In genomic region chr11:90029354-90029753, GRCm38 (mm10) we compare ENCODE assay signal across 8 mouse cellular contexts. TPM values are rescaled to one million over a fixed set of nuclear protein-coding genes. Genes with fewer than 3 reads are reported as not detected.
DNase-seq lines count a peak whose midpoint lies in the region; ATAC-seq lines count a peak whose summit lies in the region.

No protein-coding gene starts in this region.

- H3K9ac ChIP-seq in liver, embryonic 11.5 days (ENCODE audit: low read depth, low read length), result no peak overlapping the region
- H3K9ac ChIP-seq in neural tube, embryonic 12.5 days, result no peak overlapping the region

- WGBS in liver, embryonic 11.5 days, result 42% methylated on average over 10 of the region's 10 CpGs
- 47% methylated on average over 10 of the region's 10 CpGs for WGBS in neural tube, embryonic 12.5 days

- no peaks in the 10 kb centered on the region for H3K4me1 ChIP-seq in liver, embryonic 11.5 days (replicated peaks; ENCODE audit: control insufficient read depth, insufficient read depth, low read length)
- H3K4me1 ChIP-seq in neural tube, embryonic 12.5 days, result peaks cover 12% of the 10 kb centered on the region

- ATAC-seq in liver, embryonic 11.5 days (replicated peaks; ENCODE audit: low FRiP score), result no peak
- no peak for ATAC-seq in neural tube, embryonic 12.5 days (ENCODE audit: low FRiP score, low read depth)

- H3K9me3 ChIP-seq in liver, embryonic 11.5 days (ENCODE audit: control insufficient read depth, low read length), result no peaks in the 10 kb centered on the region
- no peaks in the 10 kb centered on the region for H3K9me3 ChIP-seq in neural tube, embryonic 12.5 days

- peak; percentile 50 for DNase-seq in layer of hippocampus, adult 11-12 months (ENCODE audit: low spot score)
- no peak for DNase-seq in layer of hippocampus, postnatal 25 days (ENCODE audit: extremely low spot score in 1 of 2, low spot score in 1 of 2)
- DNase-seq in adrenal gland, adult 8-10 months, result peak; percentile 45
- DNase-seq in gastrocnemius, postnatal 25 days, result peak; percentile 73
- peak; percentile 39 for DNase-seq in induced T-regulatory cell, adult 2 months (ENCODE audit: low read depth)
- DNase-seq in liver, embryonic 11.5 days (ENCODE audit: low spot score), result no peak
- no peak for DNase-seq in adipocyte (ENCODE audit: low spot score)

- H3K27ac ChIP-seq in liver, embryonic 11.5 days (ENCODE audit: low read depth, low read length), result no peak overlapping the region
- no peak overlapping the region for H3K27ac ChIP-seq in neural tube, embryonic 12.5 days

- H3K4me2 ChIP-seq in liver, embryonic 11.5 days, result 0 out of 2 replicates have a peak overlapping the region, but pooled peaks have one; percentile 16
- peak overlapping the region; percentile 49 for H3K4me2 ChIP-seq in neural tube, embryonic 12.5 days (replicated peaks)

- no peak overlapping the region for H3K4me3 ChIP-seq in liver, embryonic 11.5 days (ENCODE audit: low read depth, low read length)
- H3K4me3 ChIP-seq in neural tube, embryonic 12.5 days, result no peak overlapping the region

- peaks cover 18% of the 10 kb centered on the region for H3K27me3 ChIP-seq in liver, embryonic 11.5 days (replicated peaks; ENCODE audit: control insufficient read depth, insufficient read depth, low read length)
- peaks cover 16% of the 10 kb centered on the region for H3K27me3 ChIP-seq in neural tube, embryonic 12.5 days (replicated peaks)

- no peaks in the 10 kb centered on the region for H3K36me3 ChIP-seq in liver, embryonic 11.5 days (ENCODE audit: control insufficient read depth, insufficient read depth, low read length)
- H3K36me3 ChIP-seq in neural tube, embryonic 12.5 days, result no peaks in the 10 kb centered on the region

RNA-seq across cellular contexts. Expression of gene Tmem100, which starts 0.8 kb away (rescaled TPM):
- total RNA-seq in layer of hippocampus, postnatal 25 days (2021), result 10 to 100 TPM; 18.1 to 20.6 TPM
- 1 to 10 TPM; 1.9 to 3.9 (median 3.3) TPM for total RNA-seq in adrenal gland, adult 8-10 months (2022)
- total RNA-seq in gastrocnemius, postnatal 25 days (2021), result 10 to 100 TPM in 1 of 2 experiments, 1 to 10 TPM in 1; 6.9 to 15.7 TPM
- polyA plus RNA-seq in liver, embryonic 11.5 days (2014; fragmentation: Nextera tagmentation; extraction: Ambion mirVana), result 1.3 and 1.5 TPM in 2 replicates
- 7.1 and 7.5 TPM in 2 replicates for polyA plus RNA-seq in neural tube, embryonic 12.5 days (2016; fragmentation: Nextera tagmentation; extraction: Ambion mirVana)

RNA-seq across cellular contexts. Expression of gene Pctp, which starts 26.7 kb away (rescaled TPM):
- 1 to 10 TPM in 1 of 2 experiments, under 1 TPM in 1; 0.94 to 1.3 TPM for total RNA-seq in layer of hippocampus, postnatal 25 days (2021)
- 1 to 10 TPM; 8.0 to 9.5 (median 8.6) TPM for total RNA-seq in adrenal gland, adult 8-10 months (2022)
- total RNA-seq in gastrocnemius, postnatal 25 days (2021), result 1 to 10 TPM; 2.2 to 2.9 TPM
- 13.9 and 14.5 TPM in 2 replicates for polyA plus RNA-seq in liver, embryonic 11.5 days (2014; fragmentation: Nextera tagmentation; extraction: Ambion mirVana)
- 5.6 and 5.7 TPM in 2 replicates for polyA plus RNA-seq in neural tube, embryonic 12.5 days (2016; fragmentation: Nextera tagmentation; extraction: Ambion mirVana)

Comparison
In these comparisons a context has a peak if more than half of its experiments do, and no peak if none do; other contexts are left out.
1. DNase-seq: peak in layer of hippocampus, adult 11-12 months (single experiment), adrenal gland, adult 8-10 months (single experiment), gastrocnemius, postnatal 25 days (single experiment) and induced T-regulatory cell, adult 2 months (single experiment); none in layer of hippocampus, postnatal 25 days (0 of 2), liver, embryonic 11.5 days (single experiment) and adipocyte (single experiment).